Mouse (Mus musculus) heart, postnatal 14 days (tissue): ENCODE measurements around the gene Rdh16f1. TPM values are rescaled to one million over a fixed set of nuclear protein-coding genes. Genes with fewer than 3 reads are reported as not detected.

Experiments used
- DNase-seq, 2 experiments: peaks; one replicate each; pipeline ENCODE4 v3.0.0; 2021 to 2022
- intact Hi-C: fragments of 180-260 bp; cut with DNase I; formaldehyde crosslinking; loops from one replicate; pipeline ENCODE4 v1.15.1; 2025
- long read RNA-seq, 2 experiments: library from polyadenylated mRNA; stranded (forward); transcript quantifications; one replicate each; pipeline ENCODE4 v2.0.0; 2021
- total RNA-seq, 2 experiments: library from RNA; stranded (reverse); gene quantifications; 2 replicates each; pipeline ENCODE4 v1.2.3; 2021

Gene Rdh16f1
- under 1 TPM; 0.15 to 0.22 TPM for total RNA-seq
- long read RNA-seq, experiment 1 = 0 reads
- long read RNA-seq, experiment 2, partial matches to known transcripts = 0 of 1 reads
- long read RNA-seq, experiment 2, other reads (novel, unspliced or antisense) = 1 of 1 reads

GRCm38 (mm10) chr10:127759181-127760110 lies at the start of gene Rdh16f1, which contains the start of gene Rdh1:
Gene Rdh16f1 (plus strand): TSS chr10:127759787.
Gene Rdh1 (plus strand): TSS chr10:127759721.
- no peak for DNase-seq
- intact Hi-C loops = no loop called here

- intact Hi-C loops = no loop called here
- no peak for DNase-seq
Observed at GRCm38 (mm10) chr10:127710331-127710730, 49.3 kb upstream of the Rdh16f1 start.

GRCm38 (mm10) chr10:127712736-127713135 lies 46.9 kb upstream of the Rdh16f1 start:
- DNase-seq = no peak
- intact Hi-C loops = no loop called here

GRCm38 (mm10) chr10:127721671-127722418 lies 37.7 kb upstream of the Rdh16f1 start:
- intact Hi-C loops = no loop called here
- DNase-seq = peak; percentile 19 to 37

- intact Hi-C loops = no loop called here
- DNase-seq = no peak
Observed at GRCm38 (mm10) chr10:127724178-127724577, 35.4 kb upstream of the Rdh16f1 start, which contains the start of gene Tac2. Gene Tac2 (plus strand): TSS chr10:127724478.

- intact Hi-C loops = no loop called here
- DNase-seq = no peak
Observed at GRCm38 (mm10) chr10:127725136-127725535, 34.5 kb upstream of the Rdh16f1 start.

GRCm38 (mm10) chr10:127728437-127728836 lies 31.1 kb upstream of the Rdh16f1 start:
- intact Hi-C loops = no loop called here
- no peak for DNase-seq

GRCm38 (mm10) chr10:127730285-127730932 lies 29.2 kb upstream of the Rdh16f1 start:
- intact Hi-C loops = no loop called here

GRCm38 (mm10) chr10:127730933-127731310 lies 28.7 kb upstream of the Rdh16f1 start:
- DNase-seq = no peak
- intact Hi-C loops = no loop called here

More at GRCm38 (mm10) chr10:127730285-127730932, 29.2 kb upstream of the Rdh16f1 start:
- DNase-seq = no peak

- intact Hi-C loops = no loop called here
- no peak for DNase-seq
Observed at GRCm38 (mm10) chr10:127731397-127731796, 28.2 kb upstream of the Rdh16f1 start.

- peak in 1 of 2 experiments; percentile 29 for DNase-seq
- intact Hi-C loops = loop anchor here (1.0 kb wide), 1 partner anchor 93 kb away; no protein-coding TSS in a partner anchor
Observed at GRCm38 (mm10) chr10:127734434-127734833, 25.2 kb upstream of the Rdh16f1 start.

- intact Hi-C loops = loop anchor here (2.0 to 5.0 kb wide), 4 partner anchors 41 to 271 kb away; partner anchors contain the start of gene Hsd17b6
- no peak for DNase-seq
Observed at GRCm38 (mm10) chr10:127736266-127736665, 23.3 kb upstream of the Rdh16f1 start.

- DNase-seq = no peak
- intact Hi-C loops = loop anchor here (1.0 to 5.0 kb wide), 5 partner anchors 42 to 270 kb away; partner anchors contain the start of genes Hsd17b6 and Stat6
Observed at GRCm38 (mm10) chr10:127736916-127737315, 22.7 kb upstream of the Rdh16f1 start.

GRCm38 (mm10) chr10:127737552-127737951 lies 22.0 kb upstream of the Rdh16f1 start:
- no peak for DNase-seq
- intact Hi-C loops = loop anchor here (1.0 to 5.0 kb wide), 5 partner anchors 43 to 270 kb away; partner anchors contain the start of genes Hsd17b6 and Stat6

- intact Hi-C loops = loop anchor here (1.0 to 5.0 kb wide), 4 partner anchors 61 to 269 kb away; partner anchors contain the start of gene Hsd17b6
- peak; percentile 58 to 68 for DNase-seq
Observed at GRCm38 (mm10) chr10:127738151-127738882, 21.3 kb upstream of the Rdh16f1 start.

GRCm38 (mm10) chr10:127739083-127739660 lies 20.4 kb upstream of the Rdh16f1 start, which contains the start of gene Zbtb39:
Gene Zbtb39 (plus strand): TSS chr10:127739538.
- DNase-seq = peak; percentile 92 to 94
- intact Hi-C loops = loop anchor here (5.0 kb wide), 3 partner anchors 62 to 268 kb away; partner anchors contain the start of gene Hsd17b6

GRCm38 (mm10) chr10:127739661-127740161 lies 19.9 kb upstream of the Rdh16f1 start:
- DNase-seq = no peak
- intact Hi-C loops = loop anchor here (5.0 kb wide), 3 partner anchors 62 to 268 kb away; partner anchors contain the start of gene Hsd17b6

GRCm38 (mm10) chr10:127744661-127745060 lies 14.9 kb upstream of the Rdh16f1 start:
- DNase-seq = peak; percentile 65 to 66
- intact Hi-C loops = no loop called here
